Mouse (Mus musculus) brain, embryonic 14.5 days (tissue): ENCODE results near the gene Plin3. TPM values are rescaled to one million over a fixed set of nuclear protein-coding genes. Genes with fewer than 3 reads are reported as not detected.
"Not testable (repeated sequence)": the region's sequence is repeated elsewhere in the genome, so short reads cannot be mapped to it uniquely, and the experiment has no call there.

Experiments used
- DNase-seq: peaks from one replicate; pipeline ENCODE4 v3.0.0-alpha.2; 2011; ENCODE audit warnings: low read depth
- CTCF ChIP-seq: fragments of 200-500 bp; IDR thresholded peaks from 2 replicates; pipeline ENCODE4 v1.5.1; 2012; ENCODE audit warnings: inconsistent platforms, mild to moderate bottlenecking, moderate library complexity, borderline replicate concordance; ENCODE audit not compliant: insufficient read depth, insufficient read length; ENCODE audit errors: extremely low read depth
- POLR2A ChIP-seq: fragments of 200-500 bp; IDR thresholded peaks from 2 replicates; pipeline ENCODE4 v1.6.1; 2012; ENCODE audit warnings: mild to moderate bottlenecking, inconsistent platforms, borderline replicate concordance; ENCODE audit not compliant: poor library complexity, insufficient read depth, insufficient read length, severe bottlenecking; ENCODE audit errors: extremely low read depth
- polyA plus RNA-seq: library from polyadenylated mRNA; depleted of rRNA; stranded (reverse); fragments of >200 nt; gene quantifications from 2 replicates; pipeline ENCODE4 v1.2.3, GENCODE M21; 2012

The Plin3 gene
- polyA plus RNA-seq, 1 experiment: 8.3 TPM

- no peak for DNase-seq
- TF ChIP-seq POLR2A: no peak
- no peak for TF ChIP-seq CTCF
Observed at GRCm38 (mm10) chr17:56266271-56266670, 26.4 kb downstream of the Plin3 start.

GRCm38 (mm10) chr17:56265869-56266268 lies 26.8 kb downstream of the Plin3 start:
- no peak for DNase-seq
- no peak for TF ChIP-seq POLR2A
- no peak for TF ChIP-seq CTCF

GRCm38 (mm10) chr17:56265011-56265410 lies 27.7 kb downstream of the Plin3 start:
- TF ChIP-seq CTCF (no peak), POLR2A (no peak)
- no peak for DNase-seq

- TF ChIP-seq POLR2A: no peak
- peak; percentile 90 for TF ChIP-seq CTCF
- DNase-seq: peak; percentile 83
Observed at GRCm38 (mm10) chr17:56264020-56264419, 28.7 kb downstream of the Plin3 start.

GRCm38 (mm10) chr17:56262645-56263094 lies 30.0 kb downstream of the Plin3 start:
- TF ChIP-seq POLR2A (no peak), CTCF (no peak)
- no peak for DNase-seq

GRCm38 (mm10) chr17:56261166-56261565 lies 31.5 kb downstream of the Plin3 start:
- TF ChIP-seq POLR2A (no peak), CTCF (no peak)
- DNase-seq: no peak

- DNase-seq: no peak
- TF ChIP-seq POLR2A: no peak
- no peak for TF ChIP-seq CTCF
Observed at GRCm38 (mm10) chr17:56259301-56260037, 33.2 kb downstream of the Plin3 start.

- not testable (repeated sequence) for DNase-seq
Observed at GRCm38 (mm10) chr17:56258812-56259211, 33.9 kb downstream of the Plin3 start.

- not testable (repeated sequence) for DNase-seq
Observed at GRCm38 (mm10) chr17:56258269-56258668, 34.4 kb downstream of the Plin3 start.

GRCm38 (mm10) chr17:56257181-56257894 lies 35.3 kb downstream of the Plin3 start:
- TF ChIP-seq CTCF (no peak), POLR2A (no peak)
- DNase-seq: no peak

GRCm38 (mm10) chr17:56256239-56256881 lies 36.3 kb downstream of the Plin3 start, which contains the start of gene Fem1a:
TSS of gene Fem1a (plus strand) at chr17:56256810.
- peak; percentile 100 for DNase-seq
- TF ChIP-seq POLR2A (no peak), CTCF (no peak)

- TF ChIP-seq CTCF: peak; percentile 97
- peak; percentile 41; the same call in 1 of the 2 replicates for TF ChIP-seq POLR2A
Observed at GRCm38 (mm10) chr17:56255863-56256238, 36.8 kb downstream of the Plin3 start.

More at GRCm38 (mm10) chr17:56255863-56256238, 36.8 kb downstream of the Plin3 start:
- peak; percentile 100 for DNase-seq
